Mouse (Mus musculus) frontal cortex, adult 2 months (tissue): ENCODE measurements around the gene Rarg. TPM values are rescaled to one million over a fixed set of nuclear protein-coding genes. Genes with fewer than 3 reads are reported as not detected.
A peak's percentile ranks its signal among the peaks of the same experiment; 100 is the strongest.

Experiments used
- DNase-seq, 2 experiments: peaks; one replicate each; pipeline ENCODE4 v3.0.0; 2022; ENCODE audit warnings: low spot score in 1 of 2; ENCODE audit errors: extremely low spot score in 1 of 2
- polyA plus RNA-seq: library from polyadenylated mRNA; depleted of rRNA; stranded (reverse); fragments of >200 nt; gene quantifications from 2 replicates; pipeline ENCODE4 v1.2.3, GENCODE M21; 2012

Rarg gene
- polyA plus RNA-seq, 1 experiment = 10.5 TPM

GRCm38 (mm10) chr15:102209114-102209513 lies 48.2 kb downstream of the Rarg start:
- DNase-seq = no peak

- no peak for DNase-seq
Observed at GRCm38 (mm10) chr15:102208092-102208561, 49.2 kb downstream of the Rarg start.

- DNase-seq = no peak
Observed at GRCm38 (mm10) chr15:102207351-102207750, 50.0 kb downstream of the Rarg start.

GRCm38 (mm10) chr15:102205779-102206178 lies 51.5 kb downstream of the Rarg start:
- peak in 1 of 2 experiments; percentile 43 for DNase-seq

- no peak for DNase-seq
Observed at GRCm38 (mm10) chr15:102204674-102205505, 52.4 kb downstream of the Rarg start, which contains the start of gene Csad. Gene Csad (minus strand): TSS chr15:102204724.

GRCm38 (mm10) chr15:102203835-102204381 lies 53.4 kb downstream of the Rarg start:
- DNase-seq = peak; percentile 45 to 77

- DNase-seq = peak; percentile 91 to 94
Observed at GRCm38 (mm10) chr15:102202971-102203834, 54.1 kb downstream of the Rarg start, which contains the start of gene Zfp740. Gene Zfp740 (plus strand): TSS chr15:102203249.

GRCm38 (mm10) chr15:102198841-102199240 lies 58.5 kb downstream of the Rarg start:
- no peak for DNase-seq

- DNase-seq = no peak
Observed at GRCm38 (mm10) chr15:102195373-102195772, 61.9 kb downstream of the Rarg start.

GRCm38 (mm10) chr15:102194439-102194838 lies 62.9 kb downstream of the Rarg start:
- DNase-seq = no peak

GRCm38 (mm10) chr15:102193652-102194051 lies 63.7 kb downstream of the Rarg start:
- DNase-seq = no peak

- DNase-seq = no peak
Observed at GRCm38 (mm10) chr15:102192820-102193386, 64.4 kb downstream of the Rarg start.

- no peak for DNase-seq
Observed at GRCm38 (mm10) chr15:102192271-102192812, 65.0 kb downstream of the Rarg start.

GRCm38 (mm10) chr15:102191699-102192098 lies 65.6 kb downstream of the Rarg start:
- DNase-seq = no peak

- no peak for DNase-seq
Observed at GRCm38 (mm10) chr15:102188883-102189282, 68.4 kb downstream of the Rarg start.

GRCm38 (mm10) chr15:102188096-102188495 lies 69.2 kb downstream of the Rarg start:
- DNase-seq = no peak

GRCm38 (mm10) chr15:102186239-102186638 lies 71.1 kb downstream of the Rarg start:
- no peak for DNase-seq
